Mouse (Mus musculus) Patski (cell line): ENCODE results near the gene Qser1. TPM values are rescaled to one million over a fixed set of nuclear protein-coding genes. Genes with fewer than 3 reads are reported as not detected.
A peak's percentile ranks its signal among the peaks of the same experiment; 100 is the strongest.

Experiments
- ATAC-seq: fragments of 100-300 bp; one replicate; pipeline ENCODE4 v1.8.0; 2021
- CTCF ChIA-PET: fragments of 350-600 bp; sonication (Branson Sonifier 250); formaldehyde crosslinking; loops from one replicate; lab custom pipeline; 2022; ENCODE audit warnings: inconsistent platforms; lab: Charles Lee
- POLR2A ChIA-PET: fragments of 350-600 bp; sonication (Branson Sonifier 250); formaldehyde crosslinking; loops from one replicate; lab custom pipeline; 2022; ENCODE audit warnings: antibody characterized with exemption, inconsistent platforms; lab: Charles Lee
- DNase-seq: peaks from one replicate; pipeline ENCODE4 v3.0.0-alpha.2; 2011; ENCODE audit warnings: low read depth, low spot score
- H3K27me3 ChIP-seq: fragments of 371-371 bp; one replicate; pipeline ENCODE4 v1.5.1; 2021
- CTCF ChIP-seq: fragments of 100-300 bp; IDR thresholded peaks from one replicate; pipeline ENCODE4 v1.5.1; 2021
- in situ Hi-C: fragments of 300-500 bp; cut with MboI; formaldehyde crosslinking; loops from 3 replicates; pipeline ENCODE4 v1.11.1; 2018; ENCODE audit warnings: low pct_unique_long_range_greater_than_20kb, mixed read lengths
- polyA plus RNA-seq: library from polyadenylated mRNA; unstranded; gene quantifications from one replicate; pipeline ENCODE4 v1.2.3, GENCODE M21; 2021

The Qser1 gene
- polyA plus RNA-seq, 1 experiment from 2014 or later, result 20.2 TPM

DNA sequence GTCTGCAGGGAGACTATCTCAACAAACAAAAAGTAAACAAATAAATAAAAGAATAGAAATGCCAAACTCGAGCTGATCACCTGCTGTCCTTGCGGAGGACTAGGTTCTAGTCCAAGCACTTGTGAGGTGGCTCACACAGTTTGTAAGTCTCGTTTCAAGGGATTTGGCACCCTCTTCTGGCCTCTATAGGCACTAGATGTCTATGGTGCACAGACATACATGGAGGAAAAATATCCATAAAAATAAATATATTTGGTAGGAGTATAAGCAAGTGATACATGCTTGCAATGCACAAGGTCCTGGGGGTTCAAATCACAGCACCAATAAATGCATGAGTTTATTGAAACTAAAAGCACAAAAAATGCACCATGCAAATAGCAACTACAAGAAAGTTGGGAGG, 65.9 kb downstream of the Qser1 start:
- no peaks in the 10 kb centered on the region for H3K27me3 ChIP-seq
- ChIA-PET POLR2A (no interaction called here), CTCF (interaction anchor here (0.8 to 2.1 kb wide), 4 partner anchors 14 to 66 kb away, joined by 3 to 13 read pairs (median 4); no protein-coding TSS in a partner anchor)
- TF ChIP-seq CTCF, result peak; percentile 73
- in situ Hi-C loops, result loop anchor here (5.0 kb wide), 1 partner anchor 68 kb away; no protein-coding TSS in a partner anchor
- ATAC-seq (no peak), DNase-seq (no peak)

DNA sequence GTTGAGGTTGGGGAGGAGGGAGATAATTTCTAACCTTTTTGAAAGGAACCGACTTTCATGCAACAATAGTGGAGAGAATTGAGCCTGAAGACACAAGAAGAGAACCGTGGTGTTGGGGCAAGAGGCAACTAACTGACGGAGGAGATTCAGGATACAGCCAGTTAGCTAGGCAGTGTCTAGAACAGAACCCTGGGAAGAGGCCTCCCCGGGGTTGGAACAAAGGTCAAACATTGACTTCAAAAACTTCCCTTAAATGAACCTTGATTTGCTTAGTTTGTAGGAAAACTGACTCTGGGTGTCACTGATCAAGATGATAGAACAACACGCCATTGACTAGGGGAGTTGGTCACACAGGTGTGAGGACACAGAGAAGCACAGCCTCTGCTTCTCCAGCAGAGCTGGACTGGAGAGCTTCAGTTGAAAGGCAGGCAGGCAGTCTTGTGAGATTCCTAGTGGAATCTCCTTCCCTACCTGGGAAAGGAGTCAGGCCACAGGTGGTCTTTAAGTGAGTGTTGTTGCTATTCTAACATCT, 67.8 kb downstream of the Qser1 start:
- ATAC-seq (no peak), DNase-seq (no peak)
- CTCF ChIA-PET, result interaction anchor here (1.0 to 2.1 kb wide), 2 partner anchors 63 to 64 kb away, joined by 3 to 13 read pairs; no protein-coding TSS in a partner anchor
- no peak for TF ChIP-seq CTCF
- H3K27me3 ChIP-seq, result no peaks in the 10 kb centered on the region
- in situ Hi-C loops, result no loop called here
- POLR2A ChIA-PET, result no interaction called here

DNA sequence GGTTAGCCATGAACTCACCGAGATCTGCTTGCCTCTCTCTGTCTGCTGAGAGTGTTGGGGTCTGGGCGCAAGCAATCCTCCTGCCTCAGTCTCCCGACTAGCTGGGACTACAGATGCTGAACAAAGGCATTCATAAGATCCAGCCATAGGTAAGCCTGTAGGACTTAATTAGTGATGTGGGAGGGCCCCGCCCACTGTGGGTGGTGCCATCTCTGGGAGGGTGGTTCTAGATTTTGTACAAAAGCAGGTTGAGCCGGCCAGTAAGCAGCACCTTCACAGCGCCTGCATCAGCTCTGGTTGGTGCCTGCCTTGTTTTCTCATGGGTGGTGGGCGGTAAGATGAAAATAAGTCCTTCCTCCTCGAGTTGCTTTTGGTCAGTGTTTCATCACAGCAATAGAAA, 70.3 kb downstream of the Qser1 start:
- no peak for TF ChIP-seq CTCF
- H3K27me3 ChIP-seq, result no peaks in the 10 kb centered on the region
- in situ Hi-C loops, result no loop called here
- DNase-seq (no peak), ATAC-seq (no peak)
- POLR2A ChIA-PET, result no interaction called here
- CTCF ChIA-PET, result interaction anchor here (0.7 to 2.7 kb wide), 3 partner anchors 9 to 61 kb away, joined by 3 to 18 read pairs (median 3); no protein-coding TSS in a partner anchor

DNA sequence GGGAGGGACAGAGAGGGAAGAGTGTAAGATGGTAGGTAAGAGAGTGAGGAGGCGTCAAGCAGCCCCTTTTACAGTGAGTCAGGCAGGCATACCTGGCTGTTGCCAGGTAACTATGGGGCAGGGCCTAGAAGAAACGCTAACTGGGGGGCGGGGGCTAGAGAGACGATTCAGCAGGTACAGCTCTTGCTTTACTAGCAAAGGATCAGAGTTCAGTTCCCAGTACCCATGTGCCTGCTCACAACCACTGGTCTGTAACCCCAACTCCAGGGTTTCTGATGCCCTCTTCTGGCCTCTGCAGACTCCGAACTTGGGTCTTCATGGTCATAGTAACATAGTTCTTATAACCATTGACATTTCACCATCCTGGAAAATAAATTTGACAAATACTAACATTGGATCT, 72.6 kb downstream of the Qser1 start:
- ATAC-seq (no peak), DNase-seq (no peak)
- no peaks in the 10 kb centered on the region for H3K27me3 ChIP-seq
- in situ Hi-C loops, result no loop called here
- CTCF ChIA-PET, result interaction anchor here (2.7 kb wide), 1 partner anchor 59 kb away, joined by 18 read pairs; no protein-coding TSS in a partner anchor
- TF ChIP-seq CTCF, result no peak
- POLR2A ChIA-PET, result no interaction called here

DNA sequence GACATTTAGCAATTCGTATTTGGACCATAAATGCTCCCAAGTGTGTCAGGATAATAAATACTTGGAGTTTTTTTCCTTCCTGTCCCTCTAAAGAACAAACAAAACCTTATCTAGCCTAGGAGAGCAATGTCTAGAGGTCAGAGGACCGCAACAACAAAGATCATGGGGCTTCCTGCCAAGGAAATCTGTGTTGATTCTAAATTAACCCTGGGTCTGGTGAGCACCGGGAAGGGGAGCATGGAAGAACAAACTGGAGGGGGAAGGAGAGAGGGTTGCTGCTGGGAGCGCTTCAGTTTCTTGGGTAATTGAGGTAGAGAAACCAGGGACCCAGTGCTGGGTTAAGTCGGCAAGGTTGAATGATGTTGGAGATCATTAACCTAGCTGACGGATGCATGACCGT, 73.4 kb downstream of the Qser1 start:
- in situ Hi-C loops, result no loop called here
- DNase-seq (no peak), ATAC-seq (peak; percentile 4)
- TF ChIP-seq CTCF, result no peak
- ChIA-PET POLR2A (no interaction called here), CTCF (no interaction called here)
- H3K27me3 ChIP-seq, result no peaks in the 10 kb centered on the region

DNA sequence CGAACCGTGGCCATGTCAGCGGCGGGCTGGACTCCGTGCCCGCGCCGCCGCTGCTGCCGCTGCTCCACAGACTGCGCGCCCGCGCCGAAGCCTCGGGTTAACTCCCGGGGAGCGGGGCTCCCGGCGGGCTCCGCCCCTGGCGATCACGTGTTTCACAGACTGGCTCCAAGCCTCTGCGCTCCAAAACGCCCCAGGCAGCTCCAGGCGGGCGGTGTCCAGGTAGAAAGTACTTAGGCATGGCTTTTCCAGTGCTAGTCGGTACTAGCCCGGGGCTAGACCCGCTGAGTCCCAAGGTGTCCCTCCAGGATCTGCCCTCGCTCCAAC, 73.9 kb downstream of the Qser1 start, which contains the start of gene Depdc7:
TSS of gene Depdc7 (minus strand) at position 138 of the 324 bp plus-strand sequence.
- CTCF ChIA-PET, result interaction anchor here (1.9 kb wide), 1 partner anchor 57 kb away, joined by 6 read pairs; no protein-coding TSS in a partner anchor

DNA sequence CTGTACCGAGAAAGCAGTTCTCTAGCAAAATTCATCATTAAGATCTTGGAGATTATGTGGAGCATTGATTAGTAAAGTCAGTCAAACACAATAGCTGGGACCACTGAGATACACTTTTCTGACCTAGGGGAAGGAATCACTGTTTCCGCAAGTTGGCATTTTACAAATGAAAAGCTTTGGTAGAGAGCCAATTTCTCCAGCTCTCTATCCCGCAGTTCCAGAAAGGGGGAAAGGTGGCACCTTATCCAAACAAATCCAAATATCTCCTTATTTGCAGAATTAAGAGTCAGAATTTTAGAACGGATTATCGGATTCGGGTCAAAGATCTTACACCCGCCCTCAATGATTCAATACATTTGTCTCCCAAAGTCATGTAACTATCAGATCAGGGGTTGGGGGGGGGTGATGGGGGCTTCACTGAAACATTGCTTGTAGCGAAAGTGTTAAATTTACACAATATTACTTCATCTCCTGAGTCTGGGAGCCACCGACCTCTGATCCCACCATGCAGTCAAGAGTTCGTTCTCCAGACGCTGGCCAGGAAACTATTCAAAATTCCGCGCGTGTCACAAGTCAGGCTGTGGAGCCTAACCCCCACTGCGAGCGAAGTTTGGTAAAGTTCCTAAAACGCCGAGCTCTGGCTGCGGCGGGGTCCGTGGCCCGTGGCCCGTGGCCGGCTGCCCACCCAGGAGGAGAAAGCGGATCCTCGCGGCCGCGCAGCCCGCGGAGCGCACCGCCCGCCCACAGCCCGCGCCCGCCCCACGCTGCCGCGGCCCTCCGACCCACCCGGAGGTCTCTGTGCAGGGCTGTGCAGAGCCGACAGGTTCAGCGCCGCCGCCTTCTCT, 74.4 kb downstream of the Qser1 start:
- CTCF ChIA-PET, result interaction anchor here (1.9 kb wide), 1 partner anchor 57 kb away, joined by 6 read pairs; no protein-coding TSS in a partner anchor
- POLR2A ChIA-PET, result interaction anchor here (1.0 to 1.4 kb wide), 3 partner anchors 9 to 53 kb away, joined by 3 to 6 read pairs (median 4); no protein-coding TSS in a partner anchor
- in situ Hi-C loops, result no loop called here
- peak; percentile 18 for ATAC-seq
- H3K27me3 ChIP-seq, result no peaks in the 10 kb centered on the region
- no peak for DNase-seq
- no peak for TF ChIP-seq CTCF

More for the DNA sequence above, 73.9 kb downstream of the Qser1 start, which contains the start of gene Depdc7:
- TF ChIP-seq CTCF, result no peak
- DNase-seq (peak; percentile 42), ATAC-seq (peak; percentile 91)
- H3K27me3 ChIP-seq, result no peaks in the 10 kb centered on the region
- POLR2A ChIA-PET, result no interaction called here
- in situ Hi-C loops, result no loop called here

DNA sequence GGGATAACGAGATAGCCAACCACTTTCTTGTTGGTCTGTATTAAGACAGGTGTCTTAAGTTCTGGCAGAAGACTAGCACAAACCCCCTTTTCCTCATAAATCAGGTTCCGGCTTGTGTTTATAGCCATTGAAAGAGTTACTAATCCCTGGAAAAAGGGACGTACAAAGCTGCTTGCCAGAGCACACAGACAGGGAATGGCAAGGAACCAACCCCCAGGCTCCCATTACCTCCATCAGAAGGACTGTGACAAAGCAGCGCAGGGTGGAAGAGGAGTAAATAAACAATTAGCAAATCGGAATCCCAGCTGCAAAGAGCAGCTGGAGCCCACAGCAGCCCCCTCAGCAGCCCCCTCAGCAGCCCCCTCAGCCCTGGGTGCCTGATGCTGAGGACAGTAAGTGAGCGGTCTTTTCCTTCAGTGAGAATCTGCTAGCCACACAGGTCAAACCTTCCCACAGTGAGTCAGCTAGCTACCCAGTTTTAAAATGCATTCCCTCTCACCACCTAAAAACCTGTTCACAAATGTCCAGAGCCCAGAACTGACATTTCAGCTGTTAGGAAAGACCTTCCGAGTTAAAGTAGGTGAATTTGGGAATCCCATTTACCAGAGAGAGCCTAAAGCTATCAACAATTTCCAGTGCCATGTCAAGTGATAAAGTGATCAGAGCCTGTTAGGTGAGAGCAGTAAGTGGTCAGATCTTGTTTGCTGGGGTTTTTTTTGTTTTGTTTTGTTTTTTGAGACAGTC, 75.4 kb downstream of the Qser1 start:
- no peak for TF ChIP-seq CTCF
- no peaks in the 10 kb centered on the region for H3K27me3 ChIP-seq
- ChIA-PET CTCF (interaction anchor here (0.8 to 1.9 kb wide), 2 partner anchors 56 to 246 kb away, joined by 4 to 6 read pairs; no protein-coding TSS in a partner anchor), POLR2A (interaction anchor here (1.0 to 1.4 kb wide), 3 partner anchors 8 to 52 kb away, joined by 3 to 6 read pairs (median 4); no protein-coding TSS in a partner anchor)
- in situ Hi-C loops, result no loop called here
- no peak for DNase-seq
- no peak for ATAC-seq

DNA sequence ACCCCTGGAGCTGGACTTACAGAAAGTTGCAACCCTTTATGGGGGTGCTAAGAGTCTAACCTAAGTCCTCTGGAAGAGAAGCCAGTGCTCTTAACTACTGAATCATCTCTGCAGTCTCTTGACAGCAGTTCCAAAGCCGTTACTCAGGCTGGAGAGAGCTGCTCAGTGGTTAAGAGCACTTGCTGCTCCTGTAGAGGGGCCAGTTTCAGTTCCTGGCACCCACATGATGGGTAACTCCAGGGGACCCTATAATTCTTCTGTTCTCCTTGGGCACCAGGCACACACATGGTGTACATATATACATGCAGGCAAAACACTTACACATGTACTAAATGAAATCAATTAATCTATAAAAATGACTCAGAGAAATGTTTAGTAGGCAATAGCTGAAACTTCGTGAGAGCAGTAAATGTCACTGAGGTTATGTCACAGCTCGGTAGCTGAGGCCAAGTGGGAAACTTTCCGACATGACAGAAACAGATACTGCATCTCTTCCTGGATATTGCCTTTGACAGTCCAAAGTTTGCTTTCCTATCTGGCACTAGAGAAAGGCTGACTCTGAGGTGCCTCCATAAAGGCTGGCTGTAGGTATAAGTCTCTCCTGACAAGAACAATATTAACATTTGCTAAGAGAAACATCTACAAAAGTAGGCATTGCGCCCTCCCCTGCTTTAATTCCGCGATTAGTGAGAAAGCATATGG, 76.2 kb downstream of the Qser1 start:
- no peaks in the 10 kb centered on the region for H3K27me3 ChIP-seq
- CTCF ChIA-PET, result interaction anchor here (0.8 kb wide), 1 partner anchor 245 kb away, joined by 4 read pairs; no protein-coding TSS in a partner anchor
- no peak for TF ChIP-seq CTCF
- DNase-seq (no peak), ATAC-seq (no peak)
- POLR2A ChIA-PET, result no interaction called here
- in situ Hi-C loops, result no loop called here
